Mouse (Mus musculus) pancreas, adult 10 weeks (tissue): ENCODE results near the gene Capn15. TPM values are rescaled to one million over a fixed set of nuclear protein-coding genes. Genes with fewer than 3 reads are reported as not detected.

Experiments
- polyA plus RNA-seq: library from polyadenylated mRNA; stranded (reverse); fragments of 350-450 nt; fragmentation: Illumina TruSeq; extraction: RNeasy Lipid Tissue Mini Kit (QIAGEN cat#74804); gene quantifications from one replicate; pipeline ENCODE4 v1.2.3, GENCODE M21; 2015; ENCODE audit warnings: low read depth, low replicate concordance; ENCODE audit not compliant: insufficient read depth

Capn15 gene
- polyA plus RNA-seq, result 8.6 TPM

GRCm38 (mm10) chr17:25985306-25986294 lies at the start of gene Capn15:
Capn15 (minus strand) TSS chr17:25985796.

GRCm38 (mm10) chr17:25951803-25952623 lies 33.6 kb downstream of the Capn15 start, which contains the start of gene A930017K11Rik:
A930017K11Rik (minus strand) TSS chr17:25952565.

GRCm38 (mm10) chr17:25944366-25945163 lies 41.0 kb downstream of the Capn15 start, which contains the start of the genes Pigq and Nhlrc4:
Pigq (minus strand) TSS chr17:25944936.
Nhlrc4 (minus strand) TSS chr17:25944961.

GRCm38 (mm10) chr17:25919144-25919785 lies 66.3 kb downstream of the Capn15 start, which contains the start of gene Rab40c:
Rab40c (minus strand) TSS chr17:25919727.

Other genes with a start within 250 kb of the Capn15 start
- not detected for gene Mslnl, start 249.8 kb downstream of the Capn15 start, polyA plus RNA-seq
- 29.2 TPM for gene Msln, start 231.4 kb downstream of the Capn15 start, polyA plus RNA-seq
- gene Narfl, start 212.0 kb downstream of the Capn15 start, polyA plus RNA-seq, result 9.7 TPM
- 9.3 TPM for gene Haghl, start 200.1 kb downstream of the Capn15 start, polyA plus RNA-seq
- not detected for gene Ccdc78, start 199.2 kb downstream of the Capn15 start, polyA plus RNA-seq
- 35.5 TPM for gene Fam173a, start 192.9 kb downstream of the Capn15 start, polyA plus RNA-seq
- gene AC134908.4, start 190.1 kb downstream of the Capn15 start, polyA plus RNA-seq, result not detected
- 7.6 TPM for gene Metrn, start 188.7 kb downstream of the Capn15 start, polyA plus RNA-seq
- 9.7 TPM for gene Fbxl16, start 176.7 kb downstream of the Capn15 start, polyA plus RNA-seq
- 5.2 TPM for gene Wdr24, start 162.2 kb downstream of the Capn15 start, polyA plus RNA-seq
- 31.5 TPM for gene Jmjd8, start 156.9 kb downstream of the Capn15 start, polyA plus RNA-seq
- gene Stub1, start 152.4 kb downstream of the Capn15 start, polyA plus RNA-seq, result 46.1 TPM
- gene Rhbdl1, start 148.5 kb downstream of the Capn15 start, polyA plus RNA-seq, result 2.8 TPM
- 4.0 TPM for gene Gm20683, start 144.0 kb downstream of the Capn15 start, polyA plus RNA-seq
- gene Rhot2, start 140.9 kb downstream of the Capn15 start, polyA plus RNA-seq, result 10.2 TPM
- 13.6 TPM for gene Wdr90, start 124.3 kb downstream of the Capn15 start, polyA plus RNA-seq
- gene Mcrip2, start 117.0 kb downstream of the Capn15 start, polyA plus RNA-seq, result 44.5 TPM
- 26.2 TPM for gene Mettl26, start 110.7 kb downstream of the Capn15 start, polyA plus RNA-seq
- 1.3 TPM for gene Wfikkn1, start 104.9 kb downstream of the Capn15 start, polyA plus RNA-seq
- gene Rab40c, start 66.1 kb downstream of the Capn15 start, polyA plus RNA-seq, result 5.7 TPM
- gene Pigq, start 40.9 kb downstream of the Capn15 start, polyA plus RNA-seq, result 18.6 TPM
- not detected for gene Nhlrc4, start 40.8 kb downstream of the Capn15 start, polyA plus RNA-seq
- not detected for gene A930017K11Rik, start 33.2 kb downstream of the Capn15 start, polyA plus RNA-seq
- 6.4 TPM for gene Rab11fip3, start 83.8 kb upstream of the Capn15 start, polyA plus RNA-seq
- gene Decr2, start 104.5 kb upstream of the Capn15 start, polyA plus RNA-seq, result 6.9 TPM
- gene Nme4, start 109.8 kb upstream of the Capn15 start, polyA plus RNA-seq, result 3.6 TPM
- gene Tmem8, start 127.5 kb upstream of the Capn15 start, polyA plus RNA-seq, result 21.1 TPM
- 25.2 TPM for gene Mrpl28, start 137.7 kb upstream of the Capn15 start, polyA plus RNA-seq
- 6.6 TPM for gene Axin1, start 152.9 kb upstream of the Capn15 start, polyA plus RNA-seq
- gene Pdia2, start 213.3 kb upstream of the Capn15 start, polyA plus RNA-seq, result 3,282 TPM
- gene Rgs11, start 217.2 kb upstream of the Capn15 start, polyA plus RNA-seq, result 197 TPM
- gene Arhgdig, start 222.0 kb upstream of the Capn15 start, polyA plus RNA-seq, result 148 TPM